ENCODE assay signal across 24 mouse cellular contexts in genomic region chrX:52929779-52930178, GRCm38 (mm10).
"Had no signal": no experiment of that assay in that cellular context is flagged by ENCODE, and none has a peak within 500 bp of the region (broad histone marks: within the 10 kb centered on the region; RNA-seq: fewer than 3 reads in every experiment).

No protein-coding gene starts in this region.

- H3K9me3 ChIP-seq: heart, embryonic 10.5 days; heart, embryonic 13.5 days; heart, embryonic 15.5 days; hindbrain, embryonic 13.5 days; hindbrain, embryonic 15.5 days; intestine, embryonic 15.5 days; limb, embryonic 13.5 days; limb, embryonic 15.5 days; liver, embryonic 12.5 days had no signal

- H3K27ac ChIP-seq: gastrocnemius, adult 2 months; heart, embryonic 10.5 days; heart, embryonic 13.5 days; heart, embryonic 15.5 days; hindbrain, embryonic 13.5 days; hindbrain, embryonic 15.5 days; hindbrain, postnatal 0 days; intestine, embryonic 15.5 days; layer of hippocampus, adult 2 months; limb, embryonic 13.5 days; limb, embryonic 15.5 days; liver, embryonic 12.5 days had no signal

- DNase-seq: gastrocnemius, adult 2 months; gastrocnemius, postnatal 10 days; gastrocnemius, postnatal 25 days; heart, adult 18-20 months; heart, postnatal 14 days; heart, postnatal 36 days; kidney, adult 18-20 months; kidney, adult 8-10 months; kidney, postnatal 10 days; kidney, postnatal 25 days; kidney, postnatal 4 days; layer of hippocampus, postnatal 36 days; left cerebral cortex, postnatal 4 days had no signal

- H3K4me3 ChIP-seq: gastrocnemius, adult 2 months; heart, embryonic 10.5 days; heart, embryonic 13.5 days; heart, embryonic 15.5 days; hindbrain, embryonic 13.5 days; hindbrain, embryonic 15.5 days; intestine, embryonic 15.5 days; layer of hippocampus, adult 2 months; limb, embryonic 13.5 days; limb, embryonic 15.5 days; liver, embryonic 12.5 days had no signal

- H3K36me3 ChIP-seq: heart, embryonic 13.5 days; heart, embryonic 15.5 days; hindbrain, embryonic 15.5 days; intestine, embryonic 15.5 days; limb, embryonic 13.5 days; limb, embryonic 15.5 days; liver, embryonic 12.5 days had no signal

- H3K4me1 ChIP-seq: heart, embryonic 10.5 days; heart, embryonic 13.5 days; heart, embryonic 15.5 days; hindbrain, embryonic 13.5 days; hindbrain, embryonic 15.5 days; intestine, embryonic 15.5 days; limb, embryonic 13.5 days; limb, embryonic 15.5 days; liver, embryonic 12.5 days had no signal

- H3K27me3 ChIP-seq: heart, embryonic 13.5 days; heart, embryonic 15.5 days; hindbrain, embryonic 13.5 days; hindbrain, embryonic 15.5 days; intestine, embryonic 15.5 days; limb, embryonic 13.5 days; limb, embryonic 15.5 days; liver, embryonic 12.5 days had no signal
